Mouse (Mus musculus) 416B (cell line): ENCODE results near the gene Ttc13.

Source experiments
- DNase-seq: peaks from one replicate; pipeline ENCODE4 v3.0.0; 2011; ENCODE audit warnings: low read depth

The Ttc13 gene

GRCm38 (mm10) chr8:124657961-124658360 is 63.8 kb downstream of the Ttc13 start:
- no peak for DNase-seq

- DNase-seq = no peak
Measured at GRCm38 (mm10) chr8:124653568-124654475, 68.0 kb downstream of the Ttc13 start.

GRCm38 (mm10) chr8:124652546-124652945 is 69.2 kb downstream of the Ttc13 start:
- DNase-seq = no peak

GRCm38 (mm10) chr8:124651776-124652175 is 70.0 kb downstream of the Ttc13 start:
- no peak for DNase-seq

- DNase-seq = no peak
Measured at GRCm38 (mm10) chr8:124648311-124648710, 73.5 kb downstream of the Ttc13 start.

GRCm38 (mm10) chr8:124643540-124644339 is 78.0 kb downstream of the Ttc13 start:
- no peak for DNase-seq

- no peak for DNase-seq
Measured at GRCm38 (mm10) chr8:124641599-124641998, 80.2 kb downstream of the Ttc13 start.

- no peak for DNase-seq
Measured at GRCm38 (mm10) chr8:124635247-124635502, 86.6 kb downstream of the Ttc13 start.

- DNase-seq = no peak
Measured at GRCm38 (mm10) chr8:124634411-124635246, 87.2 kb downstream of the Ttc13 start.

GRCm38 (mm10) chr8:124633001-124633703 is 88.6 kb downstream of the Ttc13 start:
- no peak for DNase-seq

GRCm38 (mm10) chr8:124631966-124632365 is 89.8 kb downstream of the Ttc13 start:
- DNase-seq = no peak

GRCm38 (mm10) chr8:124630891-124631290 is 90.9 kb downstream of the Ttc13 start:
- no peak for DNase-seq

GRCm38 (mm10) chr8:124630489-124630888 is 91.3 kb downstream of the Ttc13 start:
- DNase-seq = no peak

GRCm38 (mm10) chr8:124626251-124626650 is 95.5 kb downstream of the Ttc13 start:
- no peak for DNase-seq
